In genomic region chr13:17585267-17585913, GRCm38 (mm10) we compare ENCODE assay signal across 18 mouse cellular contexts.
DNase-seq lines count a peak whose midpoint lies in the region; ATAC-seq and TF ChIP-seq lines count a peak whose summit lies in the region.
"Had no signal": no experiment of that assay in that cellular context is flagged by ENCODE, and none has a peak within 500 bp of the region (broad histone marks: within the 10 kb centered on the region; RNA-seq: fewer than 3 reads in every experiment).

No protein-coding gene starts in this region.

- no peak overlapping the region for H3K27ac ChIP-seq in midbrain, embryonic 16.5 days (ENCODE audit: low read length)
- H3K27ac ChIP-seq: embryonic facial prominence, embryonic 13.5 days; forebrain, embryonic 13.5 days; heart, embryonic 15.5 days; hindbrain, embryonic 10.5 days; hindbrain, embryonic 14.5 days had no signal

- H3K27me3 ChIP-seq in myocyte (ENCODE audit: control insufficient read depth, insufficient read depth, insufficient read length) = no peaks in the 10 kb centered on the region
- no peaks in the 10 kb centered on the region for H3K27me3 ChIP-seq in midbrain, embryonic 16.5 days (ENCODE audit: control insufficient read depth, insufficient read depth, low read depth, low read length)
- H3K27me3 ChIP-seq: CH12.LX; embryonic facial prominence, embryonic 13.5 days; forebrain, embryonic 13.5 days; heart, embryonic 15.5 days had no signal

- no peak for TF ChIP-seq POLR2A in myocyte (IDR thresholded peaks at IDR 0.05; ENCODE audit: insufficient read length, low read depth)

- 55% methylated on average over 3 of the region's 3 CpGs for WGBS in midbrain, embryonic 16.5 days

- DNase-seq in 416B (ENCODE audit: low read depth) = peak; percentile 59
- peak; percentile 10 for DNase-seq in Muller cell, postnatal 12 days (ENCODE audit: inconsistent ontology term)
- no peak for DNase-seq in thymus, postnatal 14 days
- DNase-seq in layer of hippocampus, postnatal 36 days = no peak
- DNase-seq: cerebellum, adult 11-12 months; gastrocnemius, postnatal 36 days; kidney, adult 11 months had no signal

- no peaks in the 10 kb centered on the region for H3K9me3 ChIP-seq in midbrain, embryonic 16.5 days (replicated peaks; ENCODE audit: control insufficient read depth, low read length, poor library complexity, severe bottlenecking)
- H3K9me3 ChIP-seq: embryonic facial prominence, embryonic 13.5 days; forebrain, embryonic 13.5 days; heart, embryonic 15.5 days; hindbrain, embryonic 10.5 days had no signal

- H3K79me2 ChIP-seq in myocyte (ENCODE audit: control insufficient read depth, insufficient read depth) = no peaks in the 10 kb centered on the region

- H3K36me3 ChIP-seq in myocyte (ENCODE audit: control insufficient read depth, insufficient read depth) = no peaks in the 10 kb centered on the region
- no peaks in the 10 kb centered on the region for H3K36me3 ChIP-seq in midbrain, embryonic 16.5 days (ENCODE audit: control insufficient read depth, insufficient read depth, low read length)
- H3K36me3 ChIP-seq: embryonic facial prominence, embryonic 13.5 days; heart, embryonic 15.5 days; hindbrain, embryonic 10.5 days had no signal

- no peak overlapping the region for H3K9ac ChIP-seq in midbrain, embryonic 16.5 days (ENCODE audit: low read depth, low read length)
- H3K9ac ChIP-seq: embryonic facial prominence, embryonic 13.5 days; forebrain, embryonic 13.5 days; forebrain, postnatal 0 days; heart, embryonic 15.5 days; hindbrain, embryonic 14.5 days had no signal

- H3ac ChIP-seq in myocyte (ENCODE audit: control insufficient read depth, insufficient read length) = no peak overlapping the region

- H3K4me3 ChIP-seq in myocyte = no peak overlapping the region
- H3K4me3 ChIP-seq in midbrain, embryonic 16.5 days (ENCODE audit: low read depth, low read length) = no peak overlapping the region
- H3K4me3 ChIP-seq: embryonic facial prominence, embryonic 13.5 days; forebrain, embryonic 13.5 days; heart, embryonic 15.5 days; hindbrain, embryonic 10.5 days had no signal

- no peak overlapping the region for H3K4me2 ChIP-seq in myocyte (ENCODE audit: low read depth)
- H3K4me2 ChIP-seq in midbrain, embryonic 16.5 days (ENCODE audit: low read length) = no peak overlapping the region
- H3K4me2 ChIP-seq: embryonic facial prominence, embryonic 13.5 days; forebrain, embryonic 13.5 days; heart, embryonic 11.5 days; heart, embryonic 15.5 days; hindbrain, embryonic 14.5 days had no signal

- H3K4me1 ChIP-seq in midbrain, embryonic 16.5 days (ENCODE audit: control insufficient read depth, insufficient read depth, low read length) = no peaks in the 10 kb centered on the region
- H3K4me1 ChIP-seq: embryonic facial prominence, embryonic 13.5 days; forebrain, embryonic 13.5 days; heart, embryonic 15.5 days; hindbrain, embryonic 10.5 days had no signal

- peak; percentile 90 for ATAC-seq in granulocyte monocyte progenitor cell, adult 5-6 weeks (replicated peaks; ENCODE audit: poor library complexity, severe bottlenecking)
- ATAC-seq in midbrain, embryonic 16.5 days = no peak

TF ChIP-seq in myocyte, 11 proteins besides CTCF, POLR2A, EP300 and RAD21:
- TF ChIP-seq CEBPB (IDR thresholded peaks at IDR 0.05; ENCODE audit: insufficient read depth, poor library complexity, severe bottlenecking) = peak; percentile 82; the same call in 1 of the 2 replicates
- no peak for TF ChIP-seq MYOG (IDR thresholded peaks at IDR 0.05; ENCODE audit: control insufficient read depth in 1 of 3, insufficient read depth in 1 of 3, insufficient read length in 2 of 3, low read depth in 2 of 3)

Comparison
In these comparisons a context has a peak if more than half of its experiments do, and no peak if none do; other contexts are left out.
1. DNase-seq: peak in 416B (single experiment) and Muller cell, postnatal 12 days (single experiment); none in thymus, postnatal 14 days (single experiment) and layer of hippocampus, postnatal 36 days (0 of 2).